Mouse (Mus musculus) left cerebral cortex, adult 11 months (tissue): ENCODE data around the gene Dmc1.

Experiments used
- DNase-seq: peaks from one replicate; pipeline ENCODE4 v3.0.0; 2022; ENCODE audit warnings: low spot score

Dmc1 gene

GRCm38 (mm10) chr15:79604990-79605665 lies at the start of gene Dmc1:
Gene Dmc1, minus strand, starts transcription at chr15:79605109.
- no peak for DNase-seq

- DNase-seq: no peak
Measured at GRCm38 (mm10) chr15:79651481-79651880, 46.6 kb upstream of the Dmc1 start.

DNA sequence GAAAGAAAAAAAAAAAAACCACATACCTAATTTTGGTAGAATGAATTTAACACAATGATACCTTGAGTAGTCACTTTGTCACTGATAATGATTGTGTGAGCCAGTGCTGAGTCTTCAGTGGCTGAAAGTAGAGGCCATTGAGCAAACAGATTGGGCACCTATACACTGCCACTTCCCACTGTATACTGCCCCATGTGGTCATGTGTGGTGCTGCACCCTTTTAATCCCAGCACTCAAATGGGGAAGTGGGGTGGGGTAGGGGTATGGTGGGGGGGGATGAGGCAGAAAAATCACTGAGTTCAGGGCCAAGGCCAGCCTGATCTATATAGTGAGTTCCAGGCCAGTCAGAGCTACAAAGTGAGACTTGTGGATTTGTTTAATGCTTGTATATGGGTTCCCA lies 45.7 kb upstream of the Dmc1 start:
- DNase-seq: no peak

GRCm38 (mm10) chr15:79648130-79648529 lies 43.2 kb upstream of the Dmc1 start:
- DNase-seq: no peak

DNA sequence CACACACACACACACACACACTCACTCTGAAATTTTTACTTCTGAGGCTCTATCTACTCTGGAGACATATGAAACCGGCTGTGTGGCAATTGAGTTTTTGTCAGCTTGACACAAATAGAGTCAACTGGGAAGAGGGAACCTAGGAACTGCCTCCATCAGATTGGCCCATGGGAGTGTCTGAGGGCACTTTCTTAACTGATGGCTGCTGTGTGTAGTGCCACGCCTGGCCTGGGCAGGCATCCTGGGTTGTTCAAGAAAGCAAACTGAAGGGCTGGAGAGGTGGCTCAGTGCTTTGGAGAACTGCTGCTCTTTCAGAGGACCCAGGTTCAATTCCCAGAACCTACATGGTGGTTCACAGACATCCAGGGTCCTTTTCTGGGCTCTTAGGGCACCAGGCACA lies 40.6 kb upstream of the Dmc1 start:
- no peak for DNase-seq

GRCm38 (mm10) chr15:79641135-79641817 lies 36.4 kb upstream of the Dmc1 start:
- DNase-seq: no peak

- no peak for DNase-seq
Measured at GRCm38 (mm10) chr15:79630471-79630870, 25.6 kb upstream of the Dmc1 start.

DNA sequence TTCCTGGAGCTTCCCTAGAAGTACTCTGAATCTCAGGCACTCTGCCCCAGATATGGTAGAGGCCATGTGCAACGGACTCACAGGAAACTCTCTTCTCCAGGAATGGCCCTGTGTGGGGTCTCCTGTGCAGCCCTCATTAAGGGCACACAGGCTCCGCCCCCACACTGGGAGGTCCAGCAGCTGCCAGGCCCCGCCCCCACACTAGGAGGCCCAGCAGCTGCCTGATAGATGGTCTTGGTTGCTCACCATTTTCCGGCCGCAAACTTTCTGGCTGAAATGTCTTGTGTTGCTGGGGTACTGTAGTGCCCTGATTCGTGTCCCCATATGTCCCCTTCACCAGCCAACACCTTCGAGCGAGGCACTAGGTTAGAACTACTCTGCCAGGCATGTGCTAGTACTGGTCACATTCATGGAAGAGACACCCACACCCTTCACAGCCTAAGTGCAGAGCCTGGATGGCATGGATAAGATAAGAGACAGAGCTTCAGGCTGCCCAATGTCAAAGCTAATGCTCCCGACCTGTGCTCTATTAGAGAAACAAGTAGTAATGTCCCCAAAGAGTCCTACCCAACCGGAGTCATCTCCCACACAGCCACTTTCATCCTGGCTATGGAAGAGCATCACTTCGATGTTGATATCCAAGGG lies 15.0 kb upstream of the Dmc1 start:
- no peak for DNase-seq

DNA sequence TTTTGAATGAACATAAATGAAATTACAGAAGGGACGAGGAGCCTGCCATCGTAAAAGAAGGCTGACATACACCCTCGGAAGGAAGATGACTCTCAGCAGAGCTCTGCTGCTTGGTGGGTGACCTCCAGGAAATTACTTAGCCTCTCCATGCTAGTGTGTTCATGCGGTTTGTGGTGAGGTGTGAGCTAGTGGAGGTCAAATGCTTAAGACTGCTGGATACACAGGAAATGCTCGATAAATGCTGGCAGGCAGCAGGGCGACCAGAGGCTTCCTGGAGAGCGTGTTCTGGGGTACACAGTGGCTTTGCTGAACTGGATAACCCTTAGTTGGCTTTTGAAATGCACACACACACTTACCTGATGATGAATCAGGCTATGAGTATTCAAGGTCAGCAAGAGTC lies 13.5 kb upstream of the Dmc1 start:
- DNase-seq: no peak

DNA sequence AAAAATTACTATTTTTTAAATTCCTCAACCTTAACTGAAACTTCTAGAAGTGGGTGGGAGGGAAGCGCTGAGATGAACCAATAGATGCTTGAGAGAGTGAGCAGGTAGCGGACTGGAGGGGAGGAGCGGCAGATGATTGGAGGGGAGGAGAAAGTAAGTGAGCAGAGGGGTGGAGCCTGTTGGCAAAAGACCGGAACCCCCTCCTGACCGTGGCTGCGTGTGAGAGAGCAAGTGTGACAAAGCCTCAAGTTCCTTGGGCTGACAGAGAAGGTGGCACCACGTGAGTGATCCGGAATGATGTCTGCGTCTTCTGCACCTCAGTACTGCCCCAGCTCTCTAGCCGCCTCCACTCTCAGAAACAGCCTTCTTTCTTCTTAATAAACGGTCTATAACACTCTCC lies 12.2 kb upstream of the Dmc1 start:
- no peak for DNase-seq

GRCm38 (mm10) chr15:79616729-79617128 lies 11.8 kb upstream of the Dmc1 start:
- DNase-seq: no peak

DNA sequence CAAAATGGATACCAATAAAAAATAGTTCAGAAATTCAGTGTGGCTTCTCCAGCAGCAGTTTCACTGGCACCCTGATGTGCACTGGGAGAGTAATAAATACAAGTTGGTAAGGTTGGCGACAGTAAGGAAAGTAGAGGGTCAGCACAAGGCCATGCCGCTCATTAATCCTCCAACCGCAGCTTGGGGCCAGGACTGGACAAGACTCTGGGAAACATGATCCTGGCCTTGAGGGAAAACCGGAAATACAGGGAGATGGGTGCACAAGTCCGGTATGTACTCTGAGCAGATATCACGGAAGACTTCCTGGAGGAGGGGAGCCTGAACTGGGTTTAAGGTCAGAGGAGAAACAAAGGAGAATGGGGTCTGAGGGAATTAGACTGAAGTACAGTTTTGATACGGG lies 10.6 kb upstream of the Dmc1 start:
- no peak for DNase-seq

DNA sequence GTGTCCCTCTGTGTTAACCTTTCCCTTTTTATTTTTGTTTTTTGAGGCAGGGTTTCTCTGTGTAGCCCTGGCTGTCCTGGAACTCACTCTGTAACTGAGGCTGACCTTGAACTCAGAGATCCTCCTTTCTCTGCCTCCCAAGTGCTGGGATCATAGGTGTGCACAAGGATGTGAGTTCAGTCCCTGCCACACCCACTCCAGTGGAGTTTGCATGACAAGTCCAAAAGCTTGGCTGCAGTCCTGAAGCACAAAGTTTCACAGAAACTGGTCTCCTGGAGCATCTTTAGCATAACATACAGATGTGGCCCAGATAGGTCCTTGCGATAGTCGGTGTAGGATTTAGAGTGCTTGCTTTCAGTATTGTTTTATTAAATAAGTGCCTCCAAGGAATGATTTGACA lies 4.3 kb upstream of the Dmc1 start:
- DNase-seq: no peak

DNA sequence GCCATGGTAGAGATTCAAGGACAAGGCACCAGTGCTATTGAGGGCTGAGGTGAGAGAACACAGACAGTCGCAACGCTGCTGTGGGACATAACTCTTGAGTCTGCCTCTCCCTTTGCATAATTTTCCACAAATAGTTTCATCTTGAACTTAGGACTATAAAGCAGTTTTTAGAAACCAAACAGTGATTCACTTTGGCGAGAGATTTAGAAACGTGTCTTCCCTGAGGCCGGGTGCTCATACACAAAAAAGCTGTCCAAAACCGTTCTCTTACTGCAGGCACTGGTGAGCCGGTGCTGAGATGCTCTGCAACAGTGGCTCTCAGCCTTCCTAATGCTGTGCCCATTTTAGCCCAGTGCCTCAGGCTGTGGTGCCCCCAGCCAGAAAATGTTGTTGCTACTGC lies 3.3 kb upstream of the Dmc1 start:
- peak; percentile 15 for DNase-seq

- DNase-seq: no peak
Measured at GRCm38 (mm10) chr15:79607757-79608156, 2.8 kb upstream of the Dmc1 start.

DNA sequence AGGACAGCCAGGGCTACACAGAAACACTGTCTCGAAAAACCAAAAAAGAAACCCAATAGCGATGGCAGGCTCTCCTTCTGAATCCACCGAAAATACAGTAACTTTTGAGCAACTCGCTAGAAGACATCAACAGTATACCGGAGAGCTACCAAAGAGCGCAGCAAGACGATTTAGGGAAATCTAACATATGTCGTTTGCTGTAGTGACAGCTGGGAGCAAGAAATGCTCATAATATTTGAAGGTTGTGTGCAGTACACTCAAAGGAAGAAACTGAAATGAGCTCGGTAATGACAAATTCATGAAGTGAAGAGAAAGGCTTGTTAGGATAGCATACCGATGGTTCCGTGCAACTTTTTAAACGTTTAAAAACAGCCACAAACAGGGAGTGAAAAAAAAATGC lies 1.3 kb upstream of the Dmc1 start:
- DNase-seq: no peak

DNA sequence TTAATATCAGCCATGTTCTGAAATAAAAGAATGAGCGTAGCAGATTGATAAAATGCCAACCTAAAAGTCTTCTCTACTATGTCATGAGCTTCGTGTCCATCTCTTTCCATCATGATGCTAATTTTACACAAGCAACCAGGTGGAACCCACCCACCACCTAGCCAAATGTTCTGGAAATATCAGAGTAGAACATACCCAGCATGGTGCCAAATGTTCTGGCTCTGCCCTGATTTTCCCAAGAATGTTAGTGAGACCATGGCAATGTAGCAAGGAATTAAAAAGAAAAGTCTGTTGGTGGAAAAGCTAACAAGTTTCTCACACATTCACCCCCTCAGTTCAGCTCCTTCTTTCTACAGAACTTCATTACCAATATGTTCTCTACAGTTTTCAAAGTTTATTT lies 4.7 kb downstream of the Dmc1 start:
- DNase-seq: no peak

- no peak for DNase-seq
Measured at GRCm38 (mm10) chr15:79598715-79599114, 6.2 kb downstream of the Dmc1 start.

DNA sequence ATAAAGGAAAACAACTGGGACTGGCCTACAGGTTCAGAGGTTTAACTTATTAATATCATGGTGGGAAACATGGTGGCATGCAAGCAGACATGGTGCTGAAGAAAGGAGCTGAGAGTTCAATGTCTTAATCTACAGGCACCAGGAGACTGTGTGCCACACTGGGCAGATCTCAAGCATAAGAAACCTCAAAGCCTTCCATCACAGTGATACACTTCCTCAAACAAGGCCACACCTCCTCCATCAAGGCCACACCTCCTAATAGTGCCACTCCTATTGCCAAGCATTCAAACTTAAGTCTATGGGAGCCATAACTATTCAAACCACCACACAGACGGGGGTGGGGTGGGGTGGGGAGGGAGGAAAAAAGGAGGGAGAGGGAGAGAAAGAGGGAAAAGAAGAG lies 23.3 kb downstream of the Dmc1 start:
- no peak for DNase-seq

DNA sequence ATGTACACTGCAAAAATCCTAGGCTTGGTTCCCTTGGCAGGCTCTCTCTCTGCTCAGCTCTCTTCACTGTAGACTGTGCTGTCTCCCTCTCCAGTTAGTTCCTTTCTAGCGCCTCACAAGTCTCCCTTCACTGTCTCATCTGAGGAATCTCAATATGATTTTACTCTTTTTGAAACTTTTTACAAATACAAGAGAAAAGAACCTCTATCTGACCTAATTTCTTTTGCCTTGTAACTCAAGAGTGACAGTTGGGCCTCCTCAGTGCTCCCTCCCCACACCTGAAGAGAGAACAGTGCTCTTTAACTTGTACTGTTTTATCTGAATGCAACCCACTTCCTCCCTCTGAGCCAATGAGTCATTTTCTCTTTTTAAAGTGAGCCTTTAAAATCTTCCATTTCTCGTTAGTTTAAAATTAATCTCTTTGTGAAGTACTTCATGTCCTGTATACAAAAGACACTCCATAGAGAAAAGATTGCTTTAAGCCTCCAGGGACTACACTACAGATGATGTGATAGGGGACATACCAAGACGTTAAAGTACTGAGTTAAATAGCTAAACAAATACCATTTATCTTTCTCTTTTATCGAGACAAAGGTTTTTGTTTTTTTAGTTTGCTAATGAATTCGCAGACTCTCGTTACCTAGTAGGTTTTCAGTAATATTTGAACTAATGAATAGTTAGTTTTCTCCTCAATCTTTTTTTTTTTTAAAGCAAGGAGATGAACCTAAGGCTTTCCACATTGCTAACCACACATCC lies 27.1 kb downstream of the Dmc1 start:
- DNase-seq: peak; percentile 40

GRCm38 (mm10) chr15:79576947-79577346 lies 28.0 kb downstream of the Dmc1 start:
- DNase-seq: no peak

DNA sequence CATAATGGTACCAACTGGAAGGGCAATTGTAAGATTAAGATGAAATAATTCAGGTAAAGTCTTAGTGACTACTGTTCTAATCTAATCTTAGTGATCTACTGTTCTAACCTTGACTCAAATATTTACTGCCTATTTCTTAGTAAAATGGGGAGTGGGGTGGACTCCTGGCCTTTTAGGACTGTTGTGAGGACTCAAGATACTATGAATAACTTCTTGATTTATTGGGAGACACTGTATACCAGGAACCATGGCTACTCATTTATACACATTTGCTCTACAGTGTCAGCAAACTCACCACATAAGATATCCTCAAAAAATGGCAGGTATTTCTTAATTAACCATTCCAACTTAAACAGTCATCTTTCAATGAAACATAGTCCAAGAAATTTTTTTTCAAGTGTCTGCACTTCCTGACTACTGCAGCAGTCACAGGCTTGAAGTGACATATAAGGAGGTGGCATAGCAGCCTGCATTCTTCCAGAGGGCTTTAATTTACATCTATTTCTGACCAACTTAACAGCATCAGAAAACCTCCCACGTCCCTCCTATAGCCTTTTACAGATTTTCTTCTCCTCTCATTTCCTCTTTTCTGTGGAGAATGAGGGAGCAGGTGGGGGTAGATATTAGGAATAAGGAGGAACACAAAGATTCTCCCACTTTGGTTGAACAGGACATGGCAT lies 29.2 kb downstream of the Dmc1 start:
- no peak for DNase-seq
